Mouse (Mus musculus): ENCODE results near the gene Thoc6.

DNA sequence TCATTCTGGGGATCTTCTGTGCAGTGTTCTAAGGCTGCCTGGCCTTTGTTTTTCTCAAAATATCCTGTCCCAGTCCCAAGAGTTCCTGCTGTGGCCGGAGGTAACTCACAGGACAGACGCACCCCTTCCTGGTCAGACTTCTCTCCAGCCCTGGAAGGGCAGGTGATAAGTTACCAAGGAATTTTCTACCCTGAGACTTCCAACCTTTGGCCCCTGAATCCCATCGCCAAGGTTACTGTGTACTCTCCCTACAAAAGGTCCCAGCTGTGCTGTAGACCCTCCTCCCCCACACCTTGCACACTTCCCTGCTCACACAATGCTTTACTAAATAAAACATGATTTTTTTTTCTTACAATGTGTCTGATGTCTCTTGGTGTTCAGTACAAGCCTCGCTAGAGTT lies 8.4 kb upstream of the Thoc6 start:
- TF ChIP-seq TAL1 (conservative IDR thresholded peaks at IDR 0.05; ENCODE audit: low read depth, low read length) (no peak), GATA1 (IDR thresholded peaks at IDR 0.05; ENCODE audit: borderline replicate concordance, low read length) (no peak), CTCF (IDR thresholded peaks at IDR 0.05; ENCODE audit: low read depth, low read length) (no peak), GATA2 (IDR thresholded peaks at IDR 0.05; ENCODE audit: borderline replicate concordance, low read depth, low read length) (no peak)

Measured in G1E (cell line).